Mouse (Mus musculus) forebrain, embryonic 16.5 days (tissue): ENCODE data around the gene Tpp2. TPM values are rescaled to one million over a fixed set of nuclear protein-coding genes. Genes with fewer than 3 reads are reported as not detected.

Experiments used
- ATAC-seq: fragments of 200-750 bp; cut with Nextera tagmentation; 2 replicates; pipeline ENCODE4 v1.8.0; 2017; ENCODE audit warnings: mild to moderate bottlenecking, moderate library complexity
- H3K27ac ChIP-seq: fragments of 300-500 bp; sonication (generic); 2 replicates; pipeline ENCODE4 v1.5.1; 2014; ENCODE audit warnings: low read length, control low read depth
- H3K27me3 ChIP-seq: fragments of 300-500 bp; sonication (generic); replicated peaks from 2 replicates; pipeline ENCODE4 v1.6.1; 2014; ENCODE audit warnings: low read length; ENCODE audit not compliant: control insufficient read depth, insufficient read depth
- H3K36me3 ChIP-seq: fragments of 300-500 bp; sonication (generic); 2 replicates; pipeline ENCODE4 v1.6.1; 2014; ENCODE audit not compliant: control insufficient read depth, insufficient read depth
- H3K4me1 ChIP-seq: fragments of 300-500 bp; sonication (generic); replicated peaks from 2 replicates; pipeline ENCODE4 v1.6.1; 2014; ENCODE audit warnings: low read length; ENCODE audit not compliant: control insufficient read depth, insufficient read depth
- H3K4me2 ChIP-seq: fragments of 300-500 bp; sonication (generic); 2 replicates; pipeline ENCODE4 v1.6.1; 2014; ENCODE audit warnings: mild to moderate bottlenecking, low read length, control low read depth
- H3K4me3 ChIP-seq: fragments of 300-500 bp; sonication (generic); replicated peaks from 2 replicates; pipeline ENCODE4 v1.5.1; 2014; ENCODE audit warnings: mild to moderate bottlenecking, low read length, control low read depth
- H3K9ac ChIP-seq: fragments of 300-500 bp; sonication (generic); replicated peaks from 2 replicates; pipeline ENCODE4 v1.6.1; 2014; ENCODE audit warnings: low read depth, low read length, control low read depth
- H3K9me3 ChIP-seq: fragments of 300-500 bp; sonication (generic); 2 replicates; pipeline ENCODE4 v1.6.1; 2016; ENCODE audit warnings: low read length; ENCODE audit not compliant: control insufficient read depth
- WGBS: fragments of 180-500 bp; shearing (Covaris S2); extraction: QIAGEN DNeasy Blood & Tissue Kit; methylation state at CpG from one replicate; pipeline ENCODE4 v1.1.7; 2014; 5-methylcytosine and 5-hydroxymethylcytosine counted together
- polyA plus RNA-seq: library from polyadenylated mRNA; unstranded; fragments of >200 nt; fragmentation: Nextera tagmentation; extraction: Ambion mirVana; gene quantifications from 2 replicates; pipeline ENCODE4 v1.2.1, GENCODE M21; 2015

The Tpp2 gene
- polyA plus RNA-seq, 1 experiment from 2014 or later = 58.6 TPM

DNA sequence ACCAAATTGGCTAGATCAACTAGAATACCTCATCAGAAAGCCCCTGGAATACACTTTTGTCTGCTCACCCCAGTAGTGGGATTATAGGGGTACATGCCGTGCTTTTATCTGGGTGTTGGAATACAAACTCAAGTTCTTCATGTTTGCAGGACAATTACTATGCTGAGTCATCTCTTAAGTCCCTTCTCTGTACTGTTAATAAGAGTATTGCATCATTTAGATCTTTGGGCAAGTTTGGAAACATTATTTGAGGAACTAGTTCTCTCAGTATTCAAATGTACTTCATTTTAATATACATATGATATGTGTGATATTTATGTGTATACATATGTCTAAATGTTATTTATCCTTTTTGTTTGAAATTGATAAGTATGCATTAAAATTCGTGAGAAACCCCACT lies 16.6 kb upstream of the Tpp2 start:
- ATAC-seq = no peak
- no peaks in the 10 kb centered on the region for H3K4me1 ChIP-seq
- no peak overlapping the region for H3K9ac ChIP-seq
- H3K4me3 ChIP-seq = no peak overlapping the region
- 53% methylated on average over 2 of the region's 2 CpGs for WGBS
- no peaks in the 10 kb centered on the region for H3K27me3 ChIP-seq
- H3K9me3 ChIP-seq = no peaks in the 10 kb centered on the region
- H3K27ac ChIP-seq = no peak overlapping the region
- no peaks in the 10 kb centered on the region for H3K36me3 ChIP-seq
- no peak overlapping the region for H3K4me2 ChIP-seq

- Histone ChIP-seq H3K27me3 (no peaks in the 10 kb centered on the region), H3K9me3 (no peaks in the 10 kb centered on the region), H3K27ac (peak overlapping the region; percentile 96), H3K9ac (peak overlapping the region; percentile 96), H3K4me1 (peaks cover 12% of the 10 kb centered on the region), H3K36me3 (no peaks in the 10 kb centered on the region), H3K4me2 (peak overlapping the region; percentile 58), H3K4me3 (peak overlapping the region; percentile 97)
- WGBS = 2% methylated on average over 17 of the region's 17 CpGs
- no peak for ATAC-seq
Measured at GRCm38 (mm10) chr1:43934416-43934810, 966 bp downstream of the Tpp2 start.

- 91% methylated on average over 1 of the region's 1 CpGs for WGBS
- H3K27me3 ChIP-seq = no peaks in the 10 kb centered on the region
Measured at GRCm38 (mm10) chr1:43939310-43939709, 5.9 kb downstream of the Tpp2 start.

GRCm38 (mm10) chr1:43941476-43942217 lies 8.2 kb downstream of the Tpp2 start:
- ATAC-seq = no peak
- WGBS = 91% methylated on average over 7 of the region's 7 CpGs
- H3K27ac ChIP-seq = no peak overlapping the region
- H3K9ac ChIP-seq = no peak overlapping the region
- peaks cover under 1% of the 10 kb centered on the region for H3K4me1 ChIP-seq
- no peak overlapping the region for H3K4me3 ChIP-seq
- H3K36me3 ChIP-seq = peaks cover 5% of the 10 kb centered on the region; the same call in 1 of the 2 replicates
- H3K4me2 ChIP-seq = no peak overlapping the region
- H3K9me3 ChIP-seq = no peaks in the 10 kb centered on the region
- H3K27me3 ChIP-seq = no peaks in the 10 kb centered on the region

More at GRCm38 (mm10) chr1:43939310-43939709, 5.9 kb downstream of the Tpp2 start:
- Histone ChIP-seq H3K4me3 (no peak overlapping the region), H3K27ac (no peak overlapping the region), H3K9me3 (no peaks in the 10 kb centered on the region), H3K4me2 (no peak overlapping the region), H3K36me3 (peaks cover 5% of the 10 kb centered on the region; the same call in 1 of the 2 replicates), H3K9ac (no peak overlapping the region), H3K4me1 (peaks cover 10% of the 10 kb centered on the region)
- ATAC-seq = no peak

GRCm38 (mm10) chr1:43942814-43943213 lies 9.4 kb downstream of the Tpp2 start:
- no peaks in the 10 kb centered on the region for H3K27me3 ChIP-seq
- ATAC-seq = no peak
- no peak overlapping the region for H3K9ac ChIP-seq
- H3K36me3 ChIP-seq = peaks cover 5% of the 10 kb centered on the region; the same call in 1 of the 2 replicates
- WGBS = 92% methylated on average over 2 of the region's 2 CpGs
- no peaks in the 10 kb centered on the region for H3K9me3 ChIP-seq
- H3K4me1 ChIP-seq = no peaks in the 10 kb centered on the region
- no peak overlapping the region for H3K4me3 ChIP-seq
- H3K27ac ChIP-seq = no peak overlapping the region
- H3K4me2 ChIP-seq = no peak overlapping the region

DNA sequence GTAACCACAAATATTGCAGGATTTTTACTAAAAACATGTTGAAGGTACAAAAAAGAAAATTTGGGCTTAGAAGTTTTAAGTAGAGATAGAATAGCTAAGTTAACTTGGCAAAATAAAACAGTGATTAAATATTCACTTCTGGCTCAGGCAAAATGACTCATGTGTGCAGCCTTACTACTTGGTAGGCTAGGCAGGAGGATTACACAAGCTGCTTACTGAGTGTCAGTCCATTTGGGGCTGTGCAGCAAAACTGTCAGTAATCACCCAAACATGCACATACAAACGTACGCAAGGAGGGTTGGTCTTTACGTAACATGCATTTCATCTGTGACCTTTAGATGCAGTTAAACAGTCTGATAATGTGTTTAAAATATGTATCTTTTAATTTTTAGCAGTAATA lies 20.2 kb downstream of the Tpp2 start:
- H3K4me3 ChIP-seq = no peak overlapping the region
- 90% methylated on average over 3 of the region's 3 CpGs for WGBS
- peaks cover 20% of the 10 kb centered on the region for H3K36me3 ChIP-seq
- H3K27me3 ChIP-seq = no peaks in the 10 kb centered on the region
- no peaks in the 10 kb centered on the region for H3K4me1 ChIP-seq
- no peak for ATAC-seq
- no peak overlapping the region for H3K9ac ChIP-seq
- no peaks in the 10 kb centered on the region for H3K9me3 ChIP-seq
- H3K27ac ChIP-seq = no peak overlapping the region
- no peak overlapping the region for H3K4me2 ChIP-seq

GRCm38 (mm10) chr1:43964381-43964780 lies 30.9 kb downstream of the Tpp2 start:
- Histone ChIP-seq H3K27ac (no peak overlapping the region), H3K4me1 (no peaks in the 10 kb centered on the region), H3K4me3 (no peak overlapping the region), H3K36me3 (peaks cover 9% of the 10 kb centered on the region; the same call in 1 of the 2 replicates), H3K27me3 (no peaks in the 10 kb centered on the region), H3K9ac (no peak overlapping the region), H3K9me3 (no peaks in the 10 kb centered on the region), H3K4me2 (no peak overlapping the region)
- ATAC-seq = no peak
- 92% methylated on average over 4 of the region's 4 CpGs for WGBS

DNA sequence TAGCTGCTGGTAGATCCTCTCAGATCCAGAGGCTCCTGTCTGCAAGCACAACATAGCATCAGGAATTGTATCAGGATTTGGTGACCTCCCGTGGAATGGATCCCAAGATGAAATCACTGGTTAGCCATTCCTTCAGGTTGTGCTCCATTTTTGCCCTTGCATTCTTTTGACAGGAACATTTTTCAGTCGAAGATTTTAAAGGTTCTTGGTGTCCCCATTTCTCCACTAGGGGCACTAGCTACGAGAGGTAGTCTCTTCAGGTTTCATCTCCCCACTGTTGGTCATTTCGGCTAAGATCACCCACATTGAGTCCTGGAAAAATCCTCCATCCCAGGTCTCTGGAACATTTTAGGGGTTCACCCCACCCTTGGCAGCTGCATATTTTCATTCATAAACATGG lies 33.3 kb downstream of the Tpp2 start:
- peaks cover 5% of the 10 kb centered on the region; the same call in 1 of the 2 replicates for H3K36me3 ChIP-seq
- no peaks in the 10 kb centered on the region for H3K4me1 ChIP-seq
- H3K9ac ChIP-seq = no peak overlapping the region
- no peak overlapping the region for H3K27ac ChIP-seq
- no peaks in the 10 kb centered on the region for H3K27me3 ChIP-seq
- WGBS = 86% methylated on average over 4 of the region's 4 CpGs
- ATAC-seq = no peak
- H3K4me3 ChIP-seq = no peak overlapping the region
- H3K4me2 ChIP-seq = no peak overlapping the region
- H3K9me3 ChIP-seq = no peaks in the 10 kb centered on the region

DNA sequence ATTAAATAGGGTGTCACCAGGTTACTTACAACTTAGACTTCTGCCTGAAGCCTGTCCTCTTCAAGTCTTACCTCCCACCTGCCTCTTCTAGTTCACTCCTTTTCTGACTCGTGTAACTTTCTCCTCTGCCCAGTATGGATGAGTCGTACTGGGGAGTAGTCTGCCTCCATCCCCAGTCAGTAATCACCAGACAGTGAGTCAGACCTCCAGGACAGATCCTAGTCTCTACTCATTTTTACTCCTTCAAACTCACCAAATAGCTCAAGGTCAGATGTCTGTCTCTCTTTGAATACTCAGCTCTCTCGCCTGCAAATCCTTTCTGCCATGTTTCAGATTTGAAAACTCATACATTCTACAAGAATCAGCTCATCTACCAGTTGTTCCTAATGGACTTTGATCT lies 35.9 kb downstream of the Tpp2 start:
- Histone ChIP-seq H3K4me2 (no peak overlapping the region), H3K4me1 (no peaks in the 10 kb centered on the region), H3K36me3 (peaks cover 5% of the 10 kb centered on the region), H3K27me3 (no peaks in the 10 kb centered on the region), H3K9me3 (no peaks in the 10 kb centered on the region), H3K9ac (no peak overlapping the region), H3K27ac (no peak overlapping the region), H3K4me3 (no peak overlapping the region)
- no peak for ATAC-seq
- WGBS = 90% methylated on average over 3 of the region's 3 CpGs
